Mouse (Mus musculus) layer of hippocampus, adult 18-20 months (tissue): ENCODE measurements around the gene Aldh3a2. TPM values are rescaled to one million over a fixed set of nuclear protein-coding genes. Genes with fewer than 3 reads are reported as not detected.
"Not testable (repeated sequence)": the region's sequence is repeated elsewhere in the genome, so short reads cannot be mapped to it uniquely, and the experiment has no call there.

Experiments
- DNase-seq, 2 experiments: peaks; one replicate each; pipeline ENCODE4 v3.0.0; 2022; ENCODE audit warnings: low spot score in 2 of 2
- total RNA-seq, 2 experiments: library from RNA; stranded (reverse); gene quantifications; 2 replicates each; pipeline ENCODE4 v1.2.3; 2021

Gene Aldh3a2
- total RNA-seq, 2 experiments from 2014 or later = 59.0 to 59.3 TPM

DNA sequence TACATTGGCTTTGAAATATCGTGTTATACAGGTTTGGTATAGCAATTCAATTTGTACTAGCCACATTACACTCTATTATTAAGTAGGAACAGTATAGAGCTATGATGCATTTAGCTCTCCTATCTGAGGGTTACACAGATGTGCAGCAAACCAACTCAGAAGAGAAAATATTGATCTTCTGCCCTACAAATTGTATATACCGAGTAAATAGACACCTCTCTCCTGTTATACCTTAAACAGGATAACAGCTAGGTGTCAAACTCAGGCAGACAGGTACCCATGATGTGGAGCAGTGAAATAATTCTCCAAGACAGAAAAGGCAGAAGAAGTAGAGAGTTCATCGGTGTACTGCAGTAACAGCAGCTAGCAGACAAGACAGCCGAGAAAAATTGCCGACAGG lies 91.5 kb downstream of the Aldh3a2 start:
- no peak for DNase-seq

GRCm38 (mm10) chr11:61174821-61175658 lies 92.2 kb downstream of the Aldh3a2 start, which contains the start of gene Usp22:
Gene Usp22, minus strand, starts transcription at chr11:61175055.
- DNase-seq = peak; percentile 100

- peak; percentile 14 to 32 for DNase-seq
These were observed 92.9 kb downstream of the Aldh3a2 start for GRCm38 (mm10) chr11:61174291-61174820.

DNA sequence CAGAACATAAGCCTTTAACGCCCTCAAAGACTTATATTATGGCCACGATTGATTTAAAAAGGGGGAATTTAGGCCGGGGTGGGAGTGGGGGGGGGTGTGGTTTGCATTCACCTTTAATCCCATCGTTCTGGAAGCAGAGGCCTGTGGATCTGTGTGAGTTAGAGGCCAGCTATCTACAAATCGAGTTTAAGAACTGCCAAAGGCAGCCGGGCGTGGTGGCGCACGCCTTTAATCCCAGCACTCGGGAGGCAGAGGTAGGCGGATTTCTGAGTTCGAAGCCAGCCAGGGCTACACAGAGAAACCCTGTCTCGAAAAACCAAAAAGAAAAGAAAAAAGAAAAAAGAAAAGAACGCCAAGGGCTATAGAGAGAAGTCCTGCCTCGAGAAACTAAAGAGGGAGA lies 93.8 kb downstream of the Aldh3a2 start:
- not testable (repeated sequence) for DNase-seq

Other genes with a start within 250 kb of the Aldh3a2 start
- gene Kcnj12, start 244.9 kb downstream of the Aldh3a2 start, total RNA-seq = 1 to 10 TPM; 6.6 to 8.8 TPM
- gene Tnfrsf13b, start 140.7 kb downstream of the Aldh3a2 start, total RNA-seq = under 1 TPM; 0.67 to 0.79 TPM
- gene Usp22, start 92.4 kb downstream of the Aldh3a2 start, total RNA-seq = 100 to 1,000 TPM; 207 to 209 TPM
- under 1 TPM; 0.54 to 0.68 TPM for gene Aldh3a1, start 59.9 kb downstream of the Aldh3a2 start, total RNA-seq
- gene Slc47a2, start 75.4 kb upstream of the Aldh3a2 start, total RNA-seq = under 1 TPM; 0.12 to 0.18 TPM
- 1 to 10 TPM; 1.2 TPM for gene Slc47a1, start 110.9 kb upstream of the Aldh3a2 start, total RNA-seq
- 100 to 1,000 TPM; 449 to 457 TPM for gene Rnf112, start 186.7 kb upstream of the Aldh3a2 start, total RNA-seq
- 1 to 10 TPM; 4.3 to 4.8 TPM for gene Mfap4, start 218.0 kb upstream of the Aldh3a2 start, total RNA-seq
- gene Mapk7, start 226.9 kb upstream of the Aldh3a2 start, total RNA-seq = 10 to 100 TPM; 26.6 to 27.4 TPM
- gene B9d1, start 237.7 kb upstream of the Aldh3a2 start, total RNA-seq = 10 to 100 TPM; 37.4 to 49.3 TPM